Mouse (Mus musculus) lung, postnatal 25 days (tissue): ENCODE data around the gene Gm8082.
"Not testable (repeated sequence)": the region's sequence is repeated elsewhere in the genome, so short reads cannot be mapped to it uniquely, and the experiment has no call there.

ENCODE experiments used
- DNase-seq: peaks from one replicate; pipeline ENCODE4 v3.0.0; 2022; ENCODE audit warnings: low spot score

Gm8082 gene

GRCm38 (mm10) chr14:42993524-42993923 lies at the start of gene Gm8082:
TSS of gene Gm8082 (minus strand) at chr14:42993624.
- DNase-seq, result not testable (repeated sequence)

DNA sequence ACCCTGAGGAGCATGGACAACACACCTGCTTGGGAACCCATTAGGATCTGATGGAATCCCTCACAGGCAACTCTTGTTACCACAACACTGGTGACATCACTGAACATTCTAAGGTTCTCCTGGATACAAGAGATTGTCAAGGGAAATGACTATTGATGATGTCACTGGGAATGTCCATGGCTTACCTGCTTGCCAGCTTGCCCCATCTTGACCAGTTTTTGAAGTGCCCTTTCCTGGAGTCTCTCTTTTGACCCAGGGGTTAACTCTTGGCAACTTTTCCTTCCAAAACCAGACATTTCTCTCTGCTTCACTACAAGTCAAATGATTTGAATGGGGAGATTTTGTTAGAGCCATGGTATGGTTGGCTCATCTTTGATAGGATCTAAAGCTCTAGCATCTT lies 22.1 kb upstream of the Gm8082 start, which contains the start of gene Gm10376:
Gene Gm10376, minus strand, starts transcription at position 101 of the 400 bp plus-strand sequence.
- not testable (repeated sequence) for DNase-seq
